Mouse (Mus musculus): Measurements from ENCODE around the gene Scgb1b15.
"Not testable (repeated sequence)": the region's sequence is repeated elsewhere in the genome, so short reads cannot be mapped to it uniquely, and the experiment has no call there.

The Scgb1b15 gene

DNA sequence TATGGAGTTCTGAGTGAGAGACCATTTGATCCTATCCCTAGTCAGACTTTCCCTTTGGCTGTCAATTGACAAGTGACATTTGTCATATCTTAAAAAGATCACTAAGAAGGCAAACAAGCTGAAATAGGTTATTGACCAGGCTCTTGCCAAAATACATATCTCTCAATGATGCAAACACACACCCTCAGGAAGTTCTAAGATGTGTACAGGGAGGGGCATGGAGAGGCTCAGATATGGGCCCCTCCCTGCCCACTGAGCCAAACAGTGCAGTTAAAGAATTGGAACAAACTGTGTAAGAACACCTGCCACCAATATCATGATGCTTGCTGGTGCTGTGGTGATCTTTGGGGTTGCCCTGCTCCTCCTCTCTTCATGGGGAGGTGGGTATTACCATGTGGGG is at the start of gene Scgb1b15:
TSS of gene Scgb1b15 (plus strand) at position 301 of the 400 bp plus-strand sequence.
- not testable (repeated sequence) for DNase-seq (ENCODE audit: low spot score)

- not testable (repeated sequence) for DNase-seq (ENCODE audit: low spot score)
Observed at GRCm38 (mm10) chr7:32829562-32829961, 6.8 kb upstream of the Scgb1b15 start, which contains the start of gene Scgb2b15. Scgb2b15 (minus strand) TSS chr7:32829662.

All from urinary bladder, postnatal 14 days (tissue).